Mouse (Mus musculus) cerebellum, postnatal 25 days (tissue): Measurements from ENCODE around the gene Tial1.

Experiments
- DNase-seq, 2 experiments: peaks; one replicate each; pipeline ENCODE4 v3.0.0; 2021; ENCODE audit warnings: mixed read lengths in 2 of 2

Tial1 gene

DNA sequence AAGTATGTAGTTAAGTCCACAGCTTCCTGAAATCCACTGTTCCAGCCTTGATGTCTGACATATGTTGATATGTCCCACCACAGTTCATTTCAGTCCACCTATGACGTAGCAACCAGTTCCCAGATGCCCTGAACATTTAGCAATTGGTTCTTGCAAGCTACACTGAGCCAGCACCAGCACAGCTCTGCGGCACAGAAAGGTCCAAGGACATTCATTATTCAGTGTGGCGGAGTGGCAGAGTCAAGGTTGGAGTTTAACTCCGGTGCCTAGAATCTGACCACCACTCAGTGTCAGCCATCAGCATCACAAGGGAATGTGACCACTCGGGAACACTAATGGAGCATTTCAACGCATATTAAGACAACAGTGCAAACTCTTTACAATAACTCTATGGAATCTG, 44.9 kb downstream of the Tial1 start:
- no peak for DNase-seq

DNA sequence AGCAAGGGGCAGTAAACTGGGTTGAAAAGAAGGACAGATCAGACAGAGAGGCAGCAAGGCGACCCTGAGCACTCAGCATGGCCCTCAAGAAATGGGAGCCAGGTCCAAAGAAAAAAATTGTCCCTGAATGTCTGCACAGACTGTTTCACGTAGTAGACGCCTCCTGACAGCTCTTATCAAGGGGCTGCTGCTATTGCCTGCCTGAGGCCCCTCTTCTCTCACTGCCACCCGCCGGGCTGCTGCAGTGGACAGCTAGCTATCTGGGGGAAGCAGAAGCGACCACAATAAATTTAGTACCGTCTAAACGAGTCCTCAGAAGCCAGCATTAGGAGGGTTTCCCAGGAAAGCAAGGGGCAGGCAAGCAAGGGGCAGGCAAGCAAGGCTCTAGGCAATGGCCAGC, 47.1 kb downstream of the Tial1 start:
- no peak for DNase-seq

GRCm38 (mm10) chr7:128412071-128412833, 49.3 kb downstream of the Tial1 start:
- no peak for DNase-seq

- no peak for DNase-seq
These were observed 50.7 kb downstream of the Tial1 start for GRCm38 (mm10) chr7:128410708-128411413.

- peak in 1 of 2 experiments; percentile 13 for DNase-seq
These were observed 53.3 kb downstream of the Tial1 start for GRCm38 (mm10) chr7:128408265-128408664.

DNA sequence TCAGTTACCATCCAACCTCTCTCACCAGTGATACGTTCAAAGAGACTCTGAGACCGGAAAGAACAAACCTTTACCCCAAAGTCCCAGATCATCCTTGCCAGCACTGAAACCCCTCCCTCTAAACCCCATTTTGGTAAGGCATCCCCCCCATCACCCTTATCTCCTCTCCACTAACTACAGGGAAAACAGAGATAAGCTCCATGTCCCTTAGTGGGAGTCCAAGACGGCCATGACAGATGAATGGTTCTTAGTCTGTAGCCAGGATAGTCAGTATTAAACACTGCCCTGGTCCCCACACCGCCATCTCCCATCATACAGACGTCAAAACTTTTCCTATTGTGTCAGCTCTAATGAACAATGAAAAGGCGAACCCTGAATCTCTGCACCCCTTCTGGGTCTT, 57.5 kb downstream of the Tial1 start:
- no peak for DNase-seq

- DNase-seq: no peak
These were observed 57.9 kb downstream of the Tial1 start for GRCm38 (mm10) chr7:128403586-128403985.

GRCm38 (mm10) chr7:128403128-128403527, 58.4 kb downstream of the Tial1 start:
- DNase-seq: no peak

DNA sequence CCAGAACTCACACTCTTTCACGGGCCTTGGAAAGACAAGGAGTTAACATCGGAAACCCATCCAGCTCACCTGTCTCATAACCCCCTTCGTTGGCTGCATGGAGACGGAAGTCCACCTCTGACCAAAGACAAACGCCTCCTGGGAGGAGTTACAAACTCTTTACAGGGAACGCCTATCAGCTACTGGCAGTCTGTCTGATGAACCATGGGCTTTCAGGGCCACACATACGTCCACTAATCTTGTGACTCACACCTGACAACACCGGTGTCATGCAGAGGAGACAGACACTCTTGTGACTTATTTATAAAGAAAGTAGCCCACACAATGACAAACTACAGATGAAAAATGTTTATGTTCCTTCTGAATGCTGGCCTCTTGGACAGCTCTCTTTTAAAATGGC, 58.9 kb downstream of the Tial1 start:
- no peak for DNase-seq

DNA sequence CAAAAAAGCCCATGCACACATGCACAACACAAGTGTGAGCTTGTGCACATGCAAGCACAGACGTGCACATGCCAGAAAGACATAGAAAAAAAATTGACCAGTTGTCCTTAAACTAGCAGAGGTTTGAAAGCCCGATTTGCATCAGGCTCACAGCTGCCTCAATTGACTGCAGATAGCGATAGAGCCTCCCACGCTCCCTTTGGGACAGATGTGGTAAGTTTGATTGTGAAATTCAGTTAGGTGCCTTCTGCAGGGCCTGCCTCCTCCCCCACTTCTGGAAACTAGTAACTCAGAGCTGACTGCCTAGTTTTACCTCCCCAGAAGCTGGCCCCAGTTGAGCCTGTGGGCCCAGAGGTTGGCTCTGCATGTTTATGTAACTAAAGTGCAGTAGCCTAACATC, 62.9 kb downstream of the Tial1 start:
- no peak for DNase-seq

DNA sequence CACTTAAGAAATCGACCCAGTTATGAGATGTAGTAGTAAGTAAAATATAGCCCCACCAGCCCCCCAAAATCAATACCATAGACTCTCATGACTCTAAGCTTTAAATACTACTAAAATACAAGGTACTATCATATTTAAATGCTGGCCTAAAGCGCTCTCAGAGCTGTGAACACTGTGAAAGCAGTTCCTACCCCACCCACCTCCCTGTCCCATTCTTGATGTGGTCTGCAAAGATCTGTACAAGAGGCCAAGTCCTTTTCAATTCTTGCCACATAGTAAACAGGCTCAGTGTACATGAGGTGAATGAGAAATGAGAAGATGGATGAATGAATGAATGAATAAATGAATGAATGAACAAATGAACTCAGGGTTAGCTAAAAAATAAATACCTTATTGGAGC, 64.5 kb downstream of the Tial1 start:
- no peak for DNase-seq

DNA sequence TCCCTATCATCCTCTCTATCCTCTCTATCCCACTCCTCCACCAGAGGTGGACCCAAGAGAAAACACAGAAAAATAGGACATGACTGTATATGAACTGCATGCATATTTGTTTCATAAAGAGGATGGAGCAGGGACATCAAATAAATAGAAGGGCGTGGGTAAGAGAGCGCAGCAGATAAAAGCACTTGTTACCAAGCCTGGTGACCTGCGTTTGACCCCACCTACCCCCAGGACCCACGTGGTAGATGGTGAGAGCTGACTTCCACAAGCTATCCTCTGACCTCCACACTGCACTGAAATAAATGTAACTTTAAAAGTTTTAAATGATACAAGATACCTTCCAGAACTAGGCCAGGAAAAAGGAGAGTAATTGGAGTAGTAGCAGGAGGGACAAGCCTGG, 67.8 kb downstream of the Tial1 start:
- DNase-seq: no peak

GRCm38 (mm10) chr7:128392972-128393314, 68.6 kb downstream of the Tial1 start:
- DNase-seq: no peak

GRCm38 (mm10) chr7:128392071-128392971, 69.2 kb downstream of the Tial1 start:
- no peak for DNase-seq

DNA sequence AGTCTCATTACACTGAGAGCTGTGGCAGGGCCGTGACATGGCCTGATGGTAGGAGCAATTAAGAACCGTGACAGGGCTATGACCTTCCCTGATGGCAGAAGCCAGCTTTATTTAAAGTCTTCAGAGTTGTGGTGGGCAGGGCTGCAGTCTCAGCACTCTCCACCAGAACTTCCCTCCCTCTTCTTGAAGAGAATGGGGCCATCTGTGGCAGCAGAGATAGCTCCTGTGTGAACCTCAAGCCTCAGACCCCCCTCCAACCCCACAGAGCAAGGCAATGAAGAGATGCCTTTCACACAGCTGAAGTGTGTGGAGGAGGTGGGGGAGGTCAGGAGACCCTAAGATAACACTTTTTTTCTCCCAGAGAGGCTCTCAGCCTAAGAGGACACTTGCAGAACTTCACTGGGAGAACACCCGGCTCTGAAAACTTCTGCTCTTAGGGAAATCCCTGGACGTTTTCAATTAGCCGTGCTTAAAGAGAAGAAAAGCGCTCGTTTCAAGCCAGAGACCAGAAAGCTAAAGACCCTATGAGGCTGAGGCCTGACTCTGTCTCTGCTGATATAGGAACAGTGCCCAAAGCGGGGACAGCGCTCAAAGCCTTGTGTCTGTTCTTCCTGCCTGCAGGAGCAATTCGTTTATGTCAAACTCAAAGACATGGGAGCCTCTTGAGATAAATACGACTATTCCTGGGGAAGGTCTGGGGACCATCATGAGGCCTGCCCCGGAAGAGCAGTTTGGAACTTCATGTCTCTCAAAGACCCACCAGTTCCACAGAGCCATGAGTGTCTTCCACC, 70.1 kb downstream of the Tial1 start:
- DNase-seq: no peak
